In the genomic region with DNA sequence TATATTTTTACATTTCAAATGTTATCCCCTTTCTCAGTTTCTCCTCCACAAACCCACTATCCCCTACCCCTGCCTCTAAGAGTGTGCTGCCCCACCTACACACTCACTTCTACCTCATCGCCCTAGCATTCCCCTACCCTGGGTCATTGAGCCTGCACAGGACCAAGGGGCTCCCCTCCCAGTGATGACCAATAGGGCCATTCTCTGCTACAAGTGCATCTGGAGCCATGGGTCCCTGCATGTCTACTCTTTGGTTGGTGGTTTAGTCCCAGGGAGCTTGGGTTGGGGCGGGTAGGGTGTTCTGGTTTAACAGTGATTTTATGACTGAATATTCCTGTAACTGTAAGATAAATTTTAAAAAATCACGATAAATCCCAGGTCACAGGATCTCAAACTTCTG, we compare ENCODE assay signal across 9 mouse cellular contexts. TPM values are rescaled to one million over a fixed set of nuclear protein-coding genes. Genes with fewer than 3 reads are reported as not detected.
DNase-seq lines count a peak whose midpoint lies in the region; ATAC-seq and TF ChIP-seq lines count a peak whose summit lies in the region.
"Had no signal": no experiment of that assay in that cellular context is flagged by ENCODE, and none has a peak within 500 bp of the region (broad histone marks: within the 10 kb centered on the region; RNA-seq: fewer than 3 reads in every experiment).

No protein-coding gene starts in this region.

- H3K4me1 ChIP-seq in erythroblast, embryonic 14.5 days (ENCODE audit: control insufficient read depth), result peaks cover 5% of the 10 kb centered on the region
- no peaks in the 10 kb centered on the region for H3K4me1 ChIP-seq in spleen, adult 2 months (ENCODE audit: control insufficient read depth, insufficient read depth, insufficient read length)
- peaks cover 9% of the 10 kb centered on the region; the same call in 1 of the 2 replicates for H3K4me1 ChIP-seq in hindbrain, embryonic 15.5 days (replicated peaks)
- no peaks in the 10 kb centered on the region for H3K4me1 ChIP-seq in midbrain, embryonic 12.5 days

- no peaks in the 10 kb centered on the region for H3K27me3 ChIP-seq in erythroblast, embryonic 14.5 days (ENCODE audit: control insufficient read depth)
- H3K27me3 ChIP-seq in spleen, adult 2 months (ENCODE audit: control insufficient read depth, insufficient read depth, low read length), result no peaks in the 10 kb centered on the region
- no peaks in the 10 kb centered on the region for H3K27me3 ChIP-seq in hindbrain, embryonic 15.5 days
- no peaks in the 10 kb centered on the region for H3K27me3 ChIP-seq in midbrain, embryonic 12.5 days
- H3K27me3 ChIP-seq: CH12.LX had no signal

- no peak for TF ChIP-seq POLR2A in spleen, adult 2 months (IDR thresholded peaks at IDR 0.05; ENCODE audit: low read depth, low read length)

- TF ChIP-seq CTCF in spleen, adult 2 months (IDR thresholded peaks at IDR 0.05; ENCODE audit: extremely low read depth, insufficient read depth, insufficient read length, insufficient replicate concordance), result no peak

- WGBS in spleen, adult 2 months, result 23% methylated on average over 3 of the region's 3 CpGs
- 9% methylated on average over 3 of the region's 3 CpGs for WGBS in hindbrain, embryonic 15.5 days
- 3% methylated on average over 3 of the region's 3 CpGs for WGBS in midbrain, embryonic 12.5 days

- H3K4me3 ChIP-seq in erythroblast, embryonic 14.5 days (replicated peaks), result peak overlapping the region; percentile 60
- peak overlapping the region; percentile 53 for H3K4me3 ChIP-seq in spleen, adult 2 months (ENCODE audit: extremely low read depth, insufficient read depth, insufficient read length)
- peak overlapping the region; percentile 75 for H3K4me3 ChIP-seq in hindbrain, embryonic 15.5 days
- H3K4me3 ChIP-seq in midbrain, embryonic 12.5 days, result peak overlapping the region; percentile 72

- H3K27ac ChIP-seq in spleen, adult 2 months (ENCODE audit: insufficient read depth, low read length), result no peak overlapping the region
- H3K27ac ChIP-seq in hindbrain, embryonic 15.5 days (replicated peaks), result peak overlapping the region; percentile 70; the same call in 1 of the 2 replicates
- H3K27ac ChIP-seq in midbrain, embryonic 12.5 days (replicated peaks), result peak overlapping the region; percentile 56; the same call in 1 of the 2 replicates

- H3K9ac ChIP-seq in hindbrain, embryonic 15.5 days, result peak overlapping the region; percentile 84
- peak overlapping the region; percentile 72 for H3K9ac ChIP-seq in midbrain, embryonic 12.5 days (replicated peaks)

- H3K9me3 ChIP-seq in erythroblast, embryonic 14.5 days (ENCODE audit: control insufficient read depth, low read length), result no peaks in the 10 kb centered on the region
- no peaks in the 10 kb centered on the region for H3K9me3 ChIP-seq in hindbrain, embryonic 15.5 days
- H3K9me3 ChIP-seq in midbrain, embryonic 12.5 days, result no peaks in the 10 kb centered on the region

- H3K36me3 ChIP-seq in erythroblast, embryonic 14.5 days (ENCODE audit: control insufficient read depth), result no peaks in the 10 kb centered on the region
- no peaks in the 10 kb centered on the region for H3K36me3 ChIP-seq in spleen, adult 2 months (ENCODE audit: control insufficient read depth, insufficient read depth, low read length)
- H3K36me3 ChIP-seq in hindbrain, embryonic 15.5 days, result no peaks in the 10 kb centered on the region; the same call in 1 of the 2 replicates
- H3K36me3 ChIP-seq in midbrain, embryonic 12.5 days, result no peaks in the 10 kb centered on the region

- peak overlapping the region; percentile 79 for H3K4me2 ChIP-seq in hindbrain, embryonic 15.5 days
- peak overlapping the region; percentile 75 for H3K4me2 ChIP-seq in midbrain, embryonic 12.5 days (replicated peaks)

- DNase-seq in spleen, adult 2 months (ENCODE audit: low read depth in 1 of 2, low spot score in 2 of 2), result no peak
- DNase-seq in spleen, postnatal 10 days (ENCODE audit: low spot score in 2 of 2), result no peak
- no peak for DNase-seq in urinary bladder, postnatal 25 days (ENCODE audit: low spot score)
- no peak for DNase-seq in frontal cortex, postnatal 10 days (ENCODE audit: low spot score in 2 of 2)

- ATAC-seq in erythroblast, adult 5-6 weeks (replicated peaks; ENCODE audit: low FRiP score, poor library complexity, severe bottlenecking), result no peak
- ATAC-seq in hindbrain, embryonic 15.5 days (ENCODE audit: low FRiP score, low read depth), result peak; percentile 87
- ATAC-seq in midbrain, embryonic 12.5 days (ENCODE audit: low FRiP score, low read depth), result peak; percentile 82

RNA-seq across cellular contexts. Expression of a gene that starts 0.7 kb away (rescaled TPM):
- not detected in 2 replicates for polyA plus RNA-seq in erythroblast, embryonic 14.5 days (2012)
- total RNA-seq in erythroblast, adult 5-6 weeks (2015; ENCODE audit: low replicate concordance), result not detected in 2 replicates
- 2.5 and 4.7 TPM in 2 replicates for total RNA-seq in erythroblast, adult 5-6 weeks (2017; ENCODE audit: low replicate concordance)
- polyA plus RNA-seq in spleen, adult 2 months (2012; rRNA removed), result 0.35 and 0.42 TPM in 2 replicates
- 7.8 and 9.0 TPM in 2 replicates for polyA plus RNA-seq in hindbrain, embryonic 15.5 days (2015; fragmentation: Nextera tagmentation; extraction: Ambion mirVana)
- 8.3 and 9.2 TPM in 2 replicates for polyA plus RNA-seq in midbrain, embryonic 12.5 days (2016; fragmentation: Nextera tagmentation; extraction: Ambion mirVana)
- total RNA-seq: CH12.LX had no signal

RNA-seq across cellular contexts. Expression of a gene that starts 53.2 kb away (rescaled TPM):
- polyA plus RNA-seq in erythroblast, embryonic 14.5 days (2012), result 0.01 and 0.04 TPM in 2 replicates
- total RNA-seq in erythroblast, adult 5-6 weeks (2015; ENCODE audit: low replicate concordance), result 8.8 and 10.4 TPM in 2 replicates
- 10.2 and 14.6 TPM in 2 replicates for total RNA-seq in erythroblast, adult 5-6 weeks (2017; ENCODE audit: low replicate concordance)
- 1.1 and 1.3 TPM in 2 replicates for polyA plus RNA-seq in spleen, adult 2 months (2012; rRNA removed)
- 19.0 and 20.3 TPM in 2 replicates for polyA plus RNA-seq in hindbrain, embryonic 15.5 days (2015; fragmentation: Nextera tagmentation; extraction: Ambion mirVana)
- polyA plus RNA-seq in midbrain, embryonic 12.5 days (2016; fragmentation: Nextera tagmentation; extraction: Ambion mirVana), result 23.8 and 25.6 TPM in 2 replicates

RNA-seq across cellular contexts. Expression of a gene that starts 53.3 kb away (rescaled TPM):
- 0.03 and 0.09 TPM in 2 replicates for polyA plus RNA-seq in erythroblast, embryonic 14.5 days (2012)
- 11.3 and 12.1 TPM in 2 replicates for total RNA-seq in erythroblast, adult 5-6 weeks (2015; ENCODE audit: low replicate concordance)
- 12.4 and 14.0 TPM in 2 replicates for total RNA-seq in erythroblast, adult 5-6 weeks (2017; ENCODE audit: low replicate concordance)
- 4.0 and 5.9 TPM in 2 replicates for polyA plus RNA-seq in spleen, adult 2 months (2012; rRNA removed)
- 16.8 and 17.1 TPM in 2 replicates for polyA plus RNA-seq in hindbrain, embryonic 15.5 days (2015; fragmentation: Nextera tagmentation; extraction: Ambion mirVana)
- 20.8 and 21.7 TPM in 2 replicates for polyA plus RNA-seq in midbrain, embryonic 12.5 days (2016; fragmentation: Nextera tagmentation; extraction: Ambion mirVana)
